Mouse (Mus musculus): ENCODE measurements around the gene Nprl3. TPM values are rescaled to one million over a fixed set of nuclear protein-coding genes. Genes with fewer than 3 reads are reported as not detected.

Gene Nprl3
- polyA plus RNA-seq, 1 experiment from 2014 or later = 33.6 TPM

- WGBS = 72% methylated on average over 5 of the region's 5 CpGs
- no peak overlapping the region for H3K9ac ChIP-seq (replicated peaks; ENCODE audit: low read depth)
Observed at GRCm38 (mm10) chr11:32268952-32269351, 1.4 kb upstream of the Nprl3 start.

GRCm38 (mm10) chr11:32267964-32268363 is 457 bp upstream of the Nprl3 start:
- no peak; the same call in 1 of the 2 replicates for TF ChIP-seq EP300 (IDR thresholded peaks at IDR 0.05)
- TF ChIP-seq CTCF (IDR thresholded peaks at IDR 0.05) = no peak
- H3K9ac ChIP-seq (replicated peaks; ENCODE audit: low read depth) = no peak overlapping the region
- peak overlapping the region; percentile 90; the same call in 1 of the 2 replicates for H3K27ac ChIP-seq (ENCODE audit: low read length)
- WGBS = 20% methylated on average over 5 of the region's 5 CpGs
- H3K36me3 ChIP-seq (ENCODE audit: insufficient read depth, low read length) = no peaks in the 10 kb centered on the region
- no peak for DNase-seq (ENCODE audit: low spot score)
- ATAC-seq = peak; percentile 26
- no peaks in the 10 kb centered on the region for H3K27me3 ChIP-seq (replicated peaks; ENCODE audit: insufficient read depth, low read length)
- H3K4me3 ChIP-seq (ENCODE audit: low read depth, low read length) = peak overlapping the region; percentile 67
- peak overlapping the region; percentile 64 for H3K4me2 ChIP-seq (replicated peaks; ENCODE audit: low read depth, low read length)
- no peaks in the 10 kb centered on the region for H3K9me3 ChIP-seq (ENCODE audit: low read length)
- H3K4me1 ChIP-seq (ENCODE audit: insufficient read depth, low read depth, low read length) = peaks cover 5% of the 10 kb centered on the region; the same call in 1 of the 2 replicates

More at GRCm38 (mm10) chr11:32268952-32269351, 1.4 kb upstream of the Nprl3 start:
- no peak for ATAC-seq
- Histone ChIP-seq H3K36me3 (ENCODE audit: insufficient read depth, low read length) (no peaks in the 10 kb centered on the region), H3K4me2 (replicated peaks; ENCODE audit: low read depth, low read length) (no peak overlapping the region), H3K27ac (ENCODE audit: low read length) (no peak overlapping the region), H3K9me3 (ENCODE audit: low read length) (no peaks in the 10 kb centered on the region), H3K27me3 (replicated peaks; ENCODE audit: insufficient read depth, low read length) (no peaks in the 10 kb centered on the region), H3K4me3 (ENCODE audit: low read depth, low read length) (no peak overlapping the region), H3K4me1 (ENCODE audit: insufficient read depth, low read depth, low read length) (peaks cover 5% of the 10 kb centered on the region; the same call in 1 of the 2 replicates)
- DNase-seq (ENCODE audit: low spot score) = no peak
- TF ChIP-seq CTCF (IDR thresholded peaks at IDR 0.05) (no peak), EP300 (IDR thresholded peaks at IDR 0.05) (no peak)

GRCm38 (mm10) chr11:32266776-32267175 is 731 bp downstream of the Nprl3 start:
- peak overlapping the region; percentile 67 for H3K4me3 ChIP-seq (ENCODE audit: low read depth, low read length)
- no peak for ATAC-seq
- H3K4me2 ChIP-seq (replicated peaks; ENCODE audit: low read depth, low read length) = peak overlapping the region; percentile 64
- H3K9ac ChIP-seq (replicated peaks; ENCODE audit: low read depth) = peak overlapping the region; percentile 88
- H3K9me3 ChIP-seq (ENCODE audit: low read length) = no peaks in the 10 kb centered on the region
- no peaks in the 10 kb centered on the region for H3K27me3 ChIP-seq (replicated peaks; ENCODE audit: insufficient read depth, low read length)
- TF ChIP-seq CTCF (IDR thresholded peaks at IDR 0.05) (no peak), EP300 (IDR thresholded peaks at IDR 0.05) (no peak)
- H3K36me3 ChIP-seq (ENCODE audit: insufficient read depth, low read length) = no peaks in the 10 kb centered on the region
- no peak for DNase-seq (ENCODE audit: low spot score)
- H3K4me1 ChIP-seq (ENCODE audit: insufficient read depth, low read depth, low read length) = peaks cover 5% of the 10 kb centered on the region; the same call in 1 of the 2 replicates
- peak overlapping the region; percentile 90 for H3K27ac ChIP-seq (ENCODE audit: low read length)
- WGBS = 19% methylated on average over 6 of the region's 6 CpGs

- WGBS = 90% methylated on average over 6 of the region's 6 CpGs
- Histone ChIP-seq H3K4me1 (ENCODE audit: insufficient read depth, low read depth, low read length) (peaks cover 5% of the 10 kb centered on the region; the same call in 1 of the 2 replicates), H3K27ac (ENCODE audit: low read length) (no peak overlapping the region), H3K4me2 (replicated peaks; ENCODE audit: low read depth, low read length) (no peak overlapping the region), H3K4me3 (ENCODE audit: low read depth, low read length) (no peak overlapping the region), H3K9ac (replicated peaks; ENCODE audit: low read depth) (no peak overlapping the region), H3K27me3 (replicated peaks; ENCODE audit: insufficient read depth, low read length) (no peaks in the 10 kb centered on the region), H3K9me3 (ENCODE audit: low read length) (no peaks in the 10 kb centered on the region), H3K36me3 (ENCODE audit: insufficient read depth, low read length) (no peaks in the 10 kb centered on the region)
- TF ChIP-seq EP300 (IDR thresholded peaks at IDR 0.05) = no peak
- no peak for TF ChIP-seq CTCF (IDR thresholded peaks at IDR 0.05)
- ATAC-seq (no peak), DNase-seq (ENCODE audit: low spot score) (no peak)
Observed at GRCm38 (mm10) chr11:32266194-32266593, 1.3 kb downstream of the Nprl3 start.

- WGBS = 91% methylated on average over 3 of the region's 3 CpGs
- ATAC-seq = no peak
- no peak overlapping the region for H3K9ac ChIP-seq (replicated peaks; ENCODE audit: low read depth)
- H3K27me3 ChIP-seq (replicated peaks; ENCODE audit: insufficient read depth, low read length) = no peaks in the 10 kb centered on the region
- H3K36me3 ChIP-seq (ENCODE audit: insufficient read depth, low read length) = 0 out of 2 replicates have a peak, but pooled peaks cover 4% of the 10 kb centered on the region
- no peak overlapping the region for H3K4me2 ChIP-seq (replicated peaks; ENCODE audit: low read depth, low read length)
- peaks cover 5% of the 10 kb centered on the region; the same call in 1 of the 2 replicates for H3K4me1 ChIP-seq (ENCODE audit: insufficient read depth, low read depth, low read length)
- TF ChIP-seq EP300 (IDR thresholded peaks at IDR 0.05) (no peak), CTCF (IDR thresholded peaks at IDR 0.05) (no peak)
- H3K27ac ChIP-seq (ENCODE audit: low read length) = no peak overlapping the region
- H3K9me3 ChIP-seq (ENCODE audit: low read length) = no peaks in the 10 kb centered on the region
- no peak overlapping the region for H3K4me3 ChIP-seq (ENCODE audit: low read depth, low read length)
- no peak for DNase-seq (ENCODE audit: low spot score)
Observed at GRCm38 (mm10) chr11:32265117-32265738, 2.3 kb downstream of the Nprl3 start.

- Histone ChIP-seq H3K9ac (replicated peaks; ENCODE audit: low read depth) (no peak overlapping the region), H3K4me2 (replicated peaks; ENCODE audit: low read depth, low read length) (no peak overlapping the region), H3K4me3 (ENCODE audit: low read depth, low read length) (no peak overlapping the region), H3K27ac (ENCODE audit: low read length) (no peak overlapping the region), H3K4me1 (ENCODE audit: insufficient read depth, low read depth, low read length) (peaks cover 5% of the 10 kb centered on the region; the same call in 1 of the 2 replicates), H3K36me3 (ENCODE audit: insufficient read depth, low read length) (0 out of 2 replicates have a peak, but pooled peaks cover 4% of the 10 kb centered on the region), H3K27me3 (replicated peaks; ENCODE audit: insufficient read depth, low read length) (no peaks in the 10 kb centered on the region), H3K9me3 (ENCODE audit: low read length) (no peaks in the 10 kb centered on the region)
- DNase-seq (ENCODE audit: low spot score) (no peak), ATAC-seq (no peak)
- TF ChIP-seq EP300 (IDR thresholded peaks at IDR 0.05) (no peak), CTCF (IDR thresholded peaks at IDR 0.05) (no peak)
- 71% methylated on average over 10 of the region's 10 CpGs for WGBS
Observed at GRCm38 (mm10) chr11:32262674-32263415, 4.7 kb downstream of the Nprl3 start.
